Mouse (Mus musculus) forebrain, embryonic 15.5 days (tissue): Measurements from ENCODE around the gene Slc12a7. TPM values are rescaled to one million over a fixed set of nuclear protein-coding genes. Genes with fewer than 3 reads are reported as not detected.
A peak's percentile ranks its signal among the peaks of the same experiment; 100 is the strongest.
"Not testable (repeated sequence)": the region's sequence is repeated elsewhere in the genome, so short reads cannot be mapped to it uniquely, and the experiment has no call there.

Experiments
- ATAC-seq: fragments of 200-750 bp; cut with Nextera tagmentation; replicated peaks from 2 replicates; pipeline ENCODE4 v1.8.0; 2017; ENCODE audit warnings: mild to moderate bottlenecking, moderate TSS enrichment, moderate library complexity
- H3K27ac ChIP-seq: fragments of 300-500 bp; sonication (generic); replicated peaks from 2 replicates; pipeline ENCODE4 v1.5.1; 2015; ENCODE audit warnings: mild to moderate bottlenecking, inconsistent platforms
- H3K27me3 ChIP-seq: fragments of 300-500 bp; sonication (generic); 2 replicates; pipeline ENCODE4 v1.6.1; 2015; ENCODE audit warnings: inconsistent platforms
- H3K36me3 ChIP-seq: fragments of 300-500 bp; sonication (generic); 2 replicates; pipeline ENCODE4 v1.6.1; 2015; ENCODE audit warnings: mild to moderate bottlenecking, inconsistent platforms
- H3K4me1 ChIP-seq: fragments of 300-500 bp; sonication (generic); 2 replicates; pipeline ENCODE4 v1.6.1; 2015; ENCODE audit warnings: inconsistent platforms
- H3K4me2 ChIP-seq: fragments of 300-500 bp; sonication (generic); replicated peaks from 2 replicates; pipeline ENCODE4 v1.6.1; 2015; ENCODE audit warnings: mild to moderate bottlenecking, inconsistent platforms
- H3K4me3 ChIP-seq: fragments of 300-500 bp; sonication (generic); 2 replicates; pipeline ENCODE4 v1.5.1; 2015; ENCODE audit warnings: mild to moderate bottlenecking, inconsistent platforms
- H3K9ac ChIP-seq: fragments of 300-500 bp; sonication (generic); replicated peaks from 2 replicates; pipeline ENCODE4 v1.6.1; 2015; ENCODE audit warnings: mild to moderate bottlenecking, inconsistent platforms
- H3K9me3 ChIP-seq: fragments of 300-500 bp; sonication (generic); 2 replicates; pipeline ENCODE4 v1.6.1; 2016; ENCODE audit warnings: inconsistent platforms
- WGBS: fragments of 180-500 bp; shearing (Covaris S2); methylation state at CpG from one replicate; pipeline ENCODE4 v1.1.7; 2015; ENCODE audit warnings: mixed read lengths; 5-methylcytosine and 5-hydroxymethylcytosine counted together
- polyA plus RNA-seq: library from polyadenylated mRNA; unstranded; fragments of >200 nt; fragmentation: Nextera tagmentation; extraction: Ambion mirVana; gene quantifications from 2 replicates; pipeline ENCODE4 v1.2.1, GENCODE M21; 2015

Slc12a7 gene
- polyA plus RNA-seq, 1 experiment from 2014 or later = 16.3 TPM

DNA sequence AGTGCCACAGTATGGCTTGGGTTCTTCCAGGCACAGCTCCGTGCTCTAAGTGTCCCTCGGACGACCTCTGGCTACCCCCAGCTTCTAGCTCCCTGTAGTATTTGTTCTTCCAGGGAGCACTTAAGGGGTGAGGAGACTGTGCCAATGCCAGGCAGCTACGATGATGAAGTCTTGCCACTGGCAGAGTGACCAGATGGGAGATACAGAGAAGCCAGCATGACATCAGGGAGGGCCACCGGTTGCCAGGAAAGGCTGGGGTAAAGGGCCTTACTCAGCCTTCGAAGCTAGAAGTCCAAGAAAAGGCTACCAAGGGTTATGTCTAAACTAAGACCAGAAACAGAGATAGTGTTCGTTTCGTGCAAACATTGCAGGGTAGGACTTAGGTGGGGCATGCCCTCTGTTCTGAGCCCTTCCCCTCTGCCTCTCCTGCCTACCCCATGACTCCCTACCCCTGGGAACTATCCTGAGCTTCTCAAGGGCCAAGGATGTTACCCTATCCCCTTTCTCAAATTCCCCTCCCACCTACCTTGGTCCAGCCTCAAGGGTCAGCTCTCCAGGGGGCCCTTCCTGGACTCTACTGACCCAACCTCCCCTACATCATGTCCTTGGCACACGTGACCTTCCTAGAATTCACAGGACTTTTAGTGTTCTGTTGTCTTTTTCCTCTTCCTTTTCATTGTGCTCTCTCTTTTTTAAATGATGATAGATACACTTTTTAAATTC, 31.6 kb upstream of the Slc12a7 start:
- H3K27ac ChIP-seq = no peak overlapping the region
- H3K9me3 ChIP-seq = no peaks in the 10 kb centered on the region
- no peak overlapping the region for H3K4me2 ChIP-seq
- H3K4me3 ChIP-seq = no peak overlapping the region
- no peaks in the 10 kb centered on the region for H3K27me3 ChIP-seq
- no peak overlapping the region for H3K9ac ChIP-seq
- no peak for ATAC-seq
- WGBS = 87% methylated on average over 9 of the region's 9 CpGs
- H3K4me1 ChIP-seq = no peaks in the 10 kb centered on the region
- H3K36me3 ChIP-seq = no peaks in the 10 kb centered on the region

GRCm38 (mm10) chr13:73702776-73703175, 30.1 kb upstream of the Slc12a7 start:
- H3K4me1 ChIP-seq = no peaks in the 10 kb centered on the region
- no peak overlapping the region for H3K9ac ChIP-seq
- no peak overlapping the region for H3K4me3 ChIP-seq
- 91% methylated on average over 4 of the region's 4 CpGs for WGBS
- H3K9me3 ChIP-seq = no peaks in the 10 kb centered on the region
- ATAC-seq = no peak
- H3K27me3 ChIP-seq = no peaks in the 10 kb centered on the region
- H3K4me2 ChIP-seq = no peak overlapping the region
- H3K27ac ChIP-seq = no peak overlapping the region
- H3K36me3 ChIP-seq = no peaks in the 10 kb centered on the region

- not testable (repeated sequence) for H3K27ac ChIP-seq, H3K4me3 ChIP-seq, H3K4me1 ChIP-seq, H3K9ac ChIP-seq, ATAC-seq, H3K4me2 ChIP-seq, H3K36me3 ChIP-seq, H3K27me3 ChIP-seq, H3K9me3 ChIP-seq
- 95% methylated on average over 4 of the region's 4 CpGs for WGBS
These were observed 29.4 kb upstream of the Slc12a7 start for GRCm38 (mm10) chr13:73703486-73703885.

DNA sequence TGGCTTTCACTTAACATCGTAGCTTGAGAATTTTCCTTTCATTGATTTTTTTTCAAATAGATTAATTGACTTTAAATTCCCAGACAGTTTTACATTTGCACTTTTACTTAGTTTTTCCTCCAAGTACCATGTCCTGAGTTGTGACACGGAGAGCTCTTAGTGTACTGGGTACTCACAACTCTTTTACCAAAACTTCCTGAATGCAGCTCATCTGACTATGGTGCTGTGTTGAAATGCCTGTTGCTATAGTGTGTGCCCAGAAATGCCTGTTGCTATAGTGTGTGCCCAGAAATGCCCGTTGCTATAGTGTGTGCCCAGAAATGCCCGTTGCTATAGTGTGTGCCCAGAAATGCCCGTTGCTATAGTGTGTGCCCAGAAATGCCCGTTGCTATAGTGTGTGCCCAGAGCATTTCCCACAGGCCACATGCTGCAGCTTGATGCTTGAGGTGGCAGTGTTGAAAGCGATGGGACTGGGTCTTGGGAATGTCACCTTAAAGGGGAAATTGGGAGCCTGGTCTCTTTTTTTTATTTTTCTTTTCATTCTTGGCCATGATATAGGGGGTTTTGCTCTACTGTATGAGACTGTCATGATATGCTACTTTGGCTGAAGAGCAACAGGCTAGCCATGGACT, 28.1 kb upstream of the Slc12a7 start, which contains the start of gene Slc6a19:
TSS of gene Slc6a19 (minus strand) at position 172 of the 632 bp plus-strand sequence.
- Histone ChIP-seq H3K4me2 (no peak within 1 kb of the TSS), H3K9ac (no peak within 1 kb of the TSS), H3K4me3 (no peak within 1 kb of the TSS), H3K27me3 (no peaks in the 10 kb centered on the region), H3K36me3 (no peaks in the 10 kb centered on the region), H3K9me3 (no peaks in the 10 kb centered on the region), H3K27ac (no peak within 1 kb of the TSS), H3K4me1 (no peaks in the 10 kb centered on the region)
- 54% methylated on average over 7 of the region's 7 CpGs for WGBS
- ATAC-seq = no peak

GRCm38 (mm10) chr13:73709491-73709890, 23.4 kb upstream of the Slc12a7 start:
- Histone ChIP-seq H3K36me3 (no peaks in the 10 kb centered on the region), H3K27me3 (no peaks in the 10 kb centered on the region), H3K9me3 (no peaks in the 10 kb centered on the region), H3K4me3 (no peak overlapping the region), H3K4me1 (no peaks in the 10 kb centered on the region), H3K4me2 (no peak overlapping the region), H3K9ac (no peak overlapping the region), H3K27ac (no peak overlapping the region)
- 73% methylated on average over 6 of the region's 6 CpGs for WGBS
- no peak for ATAC-seq

GRCm38 (mm10) chr13:73711221-73711620, 21.7 kb upstream of the Slc12a7 start:
- Histone ChIP-seq H3K27ac (no peak overlapping the region), H3K9me3 (no peaks in the 10 kb centered on the region), H3K36me3 (no peaks in the 10 kb centered on the region), H3K4me2 (no peak overlapping the region), H3K4me1 (no peaks in the 10 kb centered on the region), H3K4me3 (no peak overlapping the region), H3K27me3 (no peaks in the 10 kb centered on the region), H3K9ac (no peak overlapping the region)
- 88% methylated on average over 5 of the region's 5 CpGs for WGBS
- ATAC-seq = no peak

- no peaks in the 10 kb centered on the region for H3K4me1 ChIP-seq
- no peaks in the 10 kb centered on the region for H3K27me3 ChIP-seq
- H3K4me2 ChIP-seq = no peak overlapping the region
- H3K9me3 ChIP-seq = no peaks in the 10 kb centered on the region
- no peak overlapping the region for H3K27ac ChIP-seq
- no peaks in the 10 kb centered on the region for H3K36me3 ChIP-seq
- WGBS = 88% methylated on average over 5 of the region's 5 CpGs
- H3K9ac ChIP-seq = no peak overlapping the region
- no peak for ATAC-seq
- no peak overlapping the region for H3K4me3 ChIP-seq
These were observed 21.1 kb upstream of the Slc12a7 start for GRCm38 (mm10) chr13:73711803-73712202.

- Histone ChIP-seq H3K27me3 (no peaks in the 10 kb centered on the region), H3K4me1 (no peaks in the 10 kb centered on the region), H3K4me3 (no peak overlapping the region), H3K9ac (no peak overlapping the region), H3K4me2 (no peak overlapping the region), H3K27ac (no peak overlapping the region), H3K9me3 (no peaks in the 10 kb centered on the region), H3K36me3 (no peaks in the 10 kb centered on the region)
- 75% methylated on average over 3 of the region's 3 CpGs for WGBS
- ATAC-seq = no peak
These were observed 20.7 kb upstream of the Slc12a7 start for GRCm38 (mm10) chr13:73712228-73712627.

GRCm38 (mm10) chr13:73713204-73713603, 19.7 kb upstream of the Slc12a7 start:
- no peak for ATAC-seq
- H3K9ac ChIP-seq = no peak overlapping the region
- 87% methylated on average over 4 of the region's 4 CpGs for WGBS
- H3K36me3 ChIP-seq = no peaks in the 10 kb centered on the region
- H3K4me3 ChIP-seq = no peak overlapping the region
- H3K27me3 ChIP-seq = no peaks in the 10 kb centered on the region
- H3K4me2 ChIP-seq = no peak overlapping the region
- H3K27ac ChIP-seq = no peak overlapping the region
- H3K4me1 ChIP-seq = no peaks in the 10 kb centered on the region
- H3K9me3 ChIP-seq = no peaks in the 10 kb centered on the region

DNA sequence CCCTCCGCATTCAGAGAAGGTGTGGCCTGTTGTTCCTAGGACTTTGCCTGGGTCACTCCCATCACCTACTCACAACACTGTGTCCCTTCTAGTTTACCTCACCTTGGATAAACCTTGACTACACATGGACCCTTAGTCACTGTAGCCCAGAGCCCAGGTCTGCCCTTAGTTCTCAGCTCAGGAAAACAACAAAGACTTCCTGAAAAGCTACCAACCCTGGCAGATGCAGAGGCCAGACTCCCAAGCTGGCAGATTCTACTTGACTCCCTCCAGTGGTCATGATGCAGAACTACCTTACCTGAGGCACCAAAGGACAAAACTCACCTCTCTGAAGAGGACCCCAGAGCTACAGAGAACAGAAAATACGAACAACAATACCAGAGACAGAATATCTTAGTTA, 18.9 kb upstream of the Slc12a7 start:
- no peaks in the 10 kb centered on the region for H3K4me1 ChIP-seq
- no peak for ATAC-seq

GRCm38 (mm10) chr13:73718225-73718624, 14.7 kb upstream of the Slc12a7 start:
- Histone ChIP-seq H3K4me3 (no peak overlapping the region), H3K9me3 (no peaks in the 10 kb centered on the region), H3K4me2 (no peak overlapping the region), H3K27ac (no peak overlapping the region), H3K36me3 (no peaks in the 10 kb centered on the region), H3K4me1 (no peaks in the 10 kb centered on the region), H3K9ac (no peak overlapping the region), H3K27me3 (no peaks in the 10 kb centered on the region)
- ATAC-seq = peak; percentile 87
- 0% methylated on average over 2 of the region's 2 CpGs for WGBS

More for the DNA sequence above, 18.9 kb upstream of the Slc12a7 start:
- 74% methylated on average over 2 of the region's 2 CpGs for WGBS
- Histone ChIP-seq H3K27ac (no peak overlapping the region), H3K9me3 (no peaks in the 10 kb centered on the region), H3K27me3 (no peaks in the 10 kb centered on the region), H3K4me2 (no peak overlapping the region), H3K36me3 (no peaks in the 10 kb centered on the region), H3K9ac (no peak overlapping the region), H3K4me3 (no peak overlapping the region)

DNA sequence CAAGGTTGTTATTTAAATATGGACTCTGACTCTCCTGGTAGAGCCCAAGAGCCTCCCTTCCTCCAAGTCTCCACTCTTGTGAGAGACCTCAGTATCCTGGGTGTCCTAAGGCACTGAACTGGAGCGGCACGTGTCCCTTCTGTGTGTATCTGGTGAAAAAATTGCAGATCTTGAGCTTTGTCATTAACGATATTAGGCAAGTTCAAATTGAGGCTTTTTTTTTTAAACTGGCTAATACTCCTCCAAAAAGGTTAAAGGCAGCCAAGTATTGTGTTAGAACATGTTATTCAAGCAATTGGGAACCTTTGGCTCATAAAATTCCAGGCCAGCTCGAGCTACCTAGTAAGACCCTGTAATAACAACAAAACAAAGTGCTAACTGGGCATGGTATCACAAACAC, 12.7 kb upstream of the Slc12a7 start:
- H3K27ac ChIP-seq = no peak overlapping the region
- ATAC-seq = no peak
- no peak overlapping the region for H3K4me3 ChIP-seq
- H3K9ac ChIP-seq = no peak overlapping the region
- no peaks in the 10 kb centered on the region for H3K9me3 ChIP-seq
- H3K27me3 ChIP-seq = no peaks in the 10 kb centered on the region
- H3K36me3 ChIP-seq = no peaks in the 10 kb centered on the region
- H3K4me2 ChIP-seq = no peak overlapping the region
- WGBS = 85% methylated on average over 4 of the region's 4 CpGs
- no peaks in the 10 kb centered on the region for H3K4me1 ChIP-seq
